Mouse (Mus musculus) urinary bladder, postnatal 4 days (tissue): Measurements from ENCODE around the gene Arap2.
"Not testable (repeated sequence)": the region's sequence is repeated elsewhere in the genome, so short reads cannot be mapped to it uniquely, and the experiment has no call there.

Experiments used
- DNase-seq, 2 experiments: peaks; one replicate each; pipeline ENCODE4 v3.0.0; 2021 to 2022; ENCODE audit warnings: low spot score in 2 of 2

Arap2 gene

GRCm38 (mm10) chr5:62739451-62740415 is 26.2 kb downstream of the Arap2 start:
- no peak for DNase-seq

GRCm38 (mm10) chr5:62730573-62730972 is 35.4 kb downstream of the Arap2 start:
- not testable (repeated sequence) for DNase-seq

GRCm38 (mm10) chr5:62725551-62725950 is 40.4 kb downstream of the Arap2 start:
- DNase-seq = no peak

GRCm38 (mm10) chr5:62723261-62724105 is 42.5 kb downstream of the Arap2 start:
- DNase-seq = no peak

- no peak for DNase-seq
Measured at GRCm38 (mm10) chr5:62716468-62716867, 49.5 kb downstream of the Arap2 start.

- no peak for DNase-seq
Measured at GRCm38 (mm10) chr5:62715977-62716376, 50.0 kb downstream of the Arap2 start.

GRCm38 (mm10) chr5:62715436-62715835 is 50.5 kb downstream of the Arap2 start:
- no peak for DNase-seq

- no peak for DNase-seq
Measured at GRCm38 (mm10) chr5:62710955-62711354, 55.0 kb downstream of the Arap2 start.

GRCm38 (mm10) chr5:62706900-62707299 is 59.1 kb downstream of the Arap2 start:
- no peak for DNase-seq

GRCm38 (mm10) chr5:62689965-62690364 is 76.0 kb downstream of the Arap2 start:
- DNase-seq = no peak

GRCm38 (mm10) chr5:62683751-62684150 is 82.2 kb downstream of the Arap2 start:
- DNase-seq = no peak

- no peak for DNase-seq
Measured at GRCm38 (mm10) chr5:62683207-62683606, 82.8 kb downstream of the Arap2 start.

GRCm38 (mm10) chr5:62677390-62677789 is 88.6 kb downstream of the Arap2 start:
- DNase-seq = no peak

GRCm38 (mm10) chr5:62672736-62673436 is 93.1 kb downstream of the Arap2 start:
- DNase-seq = no peak

- no peak for DNase-seq
Measured at GRCm38 (mm10) chr5:62665329-62665728, 100.6 kb downstream of the Arap2 start.

GRCm38 (mm10) chr5:62664847-62665246 is 101.1 kb downstream of the Arap2 start:
- no peak for DNase-seq

GRCm38 (mm10) chr5:62663206-62663605 is 102.8 kb downstream of the Arap2 start:
- DNase-seq = no peak

- no peak for DNase-seq
Measured at GRCm38 (mm10) chr5:62653924-62654323, 112.0 kb downstream of the Arap2 start.

- DNase-seq = no peak
Measured at GRCm38 (mm10) chr5:62642330-62642729, 123.6 kb downstream of the Arap2 start.

- DNase-seq = no peak
Measured at GRCm38 (mm10) chr5:62640501-62640900, 125.5 kb downstream of the Arap2 start.

- no peak for DNase-seq
Measured at GRCm38 (mm10) chr5:62636341-62636740, 129.6 kb downstream of the Arap2 start.

- DNase-seq = no peak
Measured at GRCm38 (mm10) chr5:62628901-62629300, 137.1 kb downstream of the Arap2 start.
